Mouse (Mus musculus) forebrain, embryonic 11.5 days (tissue): ENCODE results near the gene Wrnip1. TPM values are rescaled to one million over a fixed set of nuclear protein-coding genes. Genes with fewer than 3 reads are reported as not detected.
"Not testable (repeated sequence)": the region's sequence is repeated elsewhere in the genome, so short reads cannot be mapped to it uniquely, and the experiment has no call there.

ENCODE experiments used
- ATAC-seq: fragments of 200-750 bp; cut with Nextera tagmentation; replicated peaks from 2 replicates; pipeline ENCODE4 v1.8.0; 2017; ENCODE audit warnings: moderate TSS enrichment; ENCODE audit not compliant: low FRiP score
- DNase-seq: peaks from one replicate; pipeline ENCODE4 v3.0.0-alpha.2; 2017; ENCODE audit warnings: low spot score
- H3K27ac ChIP-seq: fragments of 300-500 bp; sonication (generic); 2 replicates; pipeline ENCODE4 v1.5.1; 2014; ENCODE audit warnings: low read depth, low read length
- H3K27me3 ChIP-seq: fragments of 300-500 bp; sonication (generic); 2 replicates; pipeline ENCODE4 v1.6.1; 2014; ENCODE audit warnings: mild to moderate bottlenecking, low read length, mixed read lengths; ENCODE audit not compliant: control insufficient read depth, insufficient read depth
- H3K36me3 ChIP-seq: fragments of 300-500 bp; sonication (generic); 2 replicates; pipeline ENCODE4 v1.6.1; 2014; ENCODE audit warnings: mild to moderate bottlenecking, low read length, moderate library complexity, mixed read lengths; ENCODE audit not compliant: control insufficient read depth, insufficient read depth
- H3K4me1 ChIP-seq: fragments of 300-500 bp; sonication (generic); replicated peaks from 2 replicates; pipeline ENCODE4 v1.6.1; 2014; ENCODE audit warnings: low read length, mixed read lengths; ENCODE audit not compliant: control insufficient read depth, insufficient read depth
- H3K4me2 ChIP-seq: fragments of 300-500 bp; sonication (generic); 2 replicates; pipeline ENCODE4 v1.6.1; 2014; ENCODE audit warnings: low read depth, mild to moderate bottlenecking, low read length, moderate library complexity, mixed read lengths; ENCODE audit not compliant: severe bottlenecking
- H3K4me3 ChIP-seq: fragments of 300-500 bp; sonication (generic); 2 replicates; pipeline ENCODE4 v1.5.1; 2014; ENCODE audit warnings: low read depth, low read length
- H3K9ac ChIP-seq: fragments of 300-500 bp; sonication (generic); 2 replicates; pipeline ENCODE4 v1.6.1; 2014; ENCODE audit warnings: low read length
- H3K9me3 ChIP-seq: fragments of 300-500 bp; sonication (generic); 2 replicates; pipeline ENCODE4 v1.6.1; 2016; ENCODE audit warnings: low read length, mixed read lengths; ENCODE audit not compliant: control insufficient read depth
- WGBS: fragments of 180-500 bp; shearing (Covaris S2); extraction: QIAGEN DNeasy Blood & Tissue Kit; methylation state at CpG from one replicate; pipeline ENCODE4 v1.1.7; 2014; 5-methylcytosine and 5-hydroxymethylcytosine counted together
- polyA plus RNA-seq: library from polyadenylated mRNA; unstranded; fragments of >200 nt; fragmentation: Nextera tagmentation; extraction: Ambion mirVana; gene quantifications from 2 replicates; pipeline ENCODE4 v1.2.1, GENCODE M21; 2014

Wrnip1 gene
- polyA plus RNA-seq, 1 experiment from 2014 or later: 22.1 TPM

DNA sequence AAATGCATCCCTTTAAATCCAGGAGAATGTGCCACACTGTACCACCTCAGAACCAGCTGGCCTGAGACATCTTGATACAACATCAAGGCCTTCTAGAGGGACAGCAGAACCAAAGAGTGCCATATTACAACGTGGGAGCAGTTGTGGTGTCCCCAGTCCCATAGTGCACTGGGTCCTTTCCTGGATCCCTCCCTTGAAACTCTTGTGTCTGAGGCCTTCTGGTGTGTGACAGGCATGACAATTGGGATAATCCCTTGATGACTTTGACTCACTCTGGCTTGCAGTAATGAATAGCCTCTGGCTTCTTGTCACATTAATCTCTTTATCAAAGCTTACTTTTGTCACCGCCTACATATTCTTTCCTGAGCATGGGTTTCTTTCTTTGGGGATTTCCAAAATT lies 65.2 kb downstream of the Wrnip1 start:
- no peak overlapping the region for H3K27ac ChIP-seq
- no peaks in the 10 kb centered on the region for H3K27me3 ChIP-seq
- no peaks in the 10 kb centered on the region for H3K36me3 ChIP-seq
- H3K4me1 ChIP-seq: no peaks in the 10 kb centered on the region
- no peak for DNase-seq
- no peak for ATAC-seq
- no peak overlapping the region for H3K4me3 ChIP-seq
- 50% methylated on average over 2 of the region's 2 CpGs for WGBS
- no peak overlapping the region for H3K9ac ChIP-seq
- H3K4me2 ChIP-seq: no peak overlapping the region
- no peaks in the 10 kb centered on the region for H3K9me3 ChIP-seq

DNA sequence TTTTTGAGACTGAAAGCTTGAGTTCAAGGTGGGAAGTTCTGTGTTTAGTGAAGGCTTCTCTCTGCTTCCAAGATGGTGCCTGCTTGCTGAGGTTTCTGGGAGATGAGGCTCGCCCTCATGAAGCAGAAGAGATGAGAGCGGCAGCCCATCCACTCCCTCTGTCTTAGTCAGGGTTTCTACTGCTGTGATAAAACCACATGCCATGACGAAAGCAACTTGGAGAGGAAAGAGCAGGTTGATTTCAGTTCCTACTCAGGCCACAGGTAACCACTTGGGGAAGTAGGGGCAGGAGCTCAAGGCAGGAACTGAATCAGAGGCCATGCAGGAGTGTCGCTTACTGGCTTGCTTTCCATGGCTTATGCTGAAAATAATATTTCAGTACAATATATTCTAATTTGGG lies 66.4 kb downstream of the Wrnip1 start:
- H3K9me3 ChIP-seq, H3K27me3 ChIP-seq, ATAC-seq, H3K9ac ChIP-seq, H3K4me3 ChIP-seq, DNase-seq, H3K4me1 ChIP-seq, H3K27ac ChIP-seq, H3K4me2 ChIP-seq, H3K36me3 ChIP-seq: not testable (repeated sequence)
- WGBS: 85% methylated on average over 4 of the region's 4 CpGs

DNA sequence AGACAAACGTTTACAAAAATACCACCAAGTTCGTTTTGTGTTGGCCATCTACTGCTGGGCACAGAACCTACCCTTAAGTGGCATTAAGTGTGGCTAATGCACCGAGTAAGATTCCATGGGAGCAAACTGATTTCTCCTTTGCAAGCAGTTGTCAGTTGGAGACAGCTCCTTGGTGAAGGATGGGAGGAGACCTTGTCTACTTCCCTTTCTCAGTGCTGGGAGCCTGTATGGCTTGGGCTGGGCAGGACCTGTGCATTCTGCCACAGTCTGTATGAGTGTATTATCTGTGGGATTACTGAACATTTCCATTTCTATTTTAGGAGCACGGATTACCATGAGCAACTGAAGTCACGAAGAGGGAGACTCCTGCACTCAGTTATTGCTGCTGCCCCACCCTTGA lies 67.0 kb downstream of the Wrnip1 start:
- H3K4me2 ChIP-seq: no peak overlapping the region
- no peak overlapping the region for H3K4me3 ChIP-seq
- no peaks in the 10 kb centered on the region for H3K9me3 ChIP-seq
- H3K27ac ChIP-seq: no peak overlapping the region
- no peak overlapping the region for H3K9ac ChIP-seq
- WGBS: 79% methylated on average over 5 of the region's 5 CpGs
- no peaks in the 10 kb centered on the region for H3K4me1 ChIP-seq
- no peak for ATAC-seq
- no peaks in the 10 kb centered on the region for H3K36me3 ChIP-seq
- H3K27me3 ChIP-seq: no peaks in the 10 kb centered on the region
- no peak for DNase-seq

Other genes with a start within 250 kb of the Wrnip1 start
- 0.11 TPM in 1 of 2 replicates, not detected in the other for gene Mylk4, start 18.1 kb upstream of the Wrnip1 start, polyA plus RNA-seq
- not detected in 2 replicates for gene D930007J09Rik, start 811 bp downstream of the Wrnip1 start, polyA plus RNA-seq
- gene Serpinb1a, start 49.1 kb downstream of the Wrnip1 start, polyA plus RNA-seq: 0.68 and 1.1 TPM in 2 replicates
- gene Serpinb1c, start 96.2 kb downstream of the Wrnip1 start, polyA plus RNA-seq: not detected in 2 replicates
- gene Serpinb6b, start 163.2 kb downstream of the Wrnip1 start, polyA plus RNA-seq: 0.53 and 1.2 TPM in 2 replicates
- gene Serpinb9, start 201.2 kb downstream of the Wrnip1 start, polyA plus RNA-seq: 0.55 and 0.99 TPM in 2 replicates
- gene Serpinb9b, start 225.4 kb downstream of the Wrnip1 start, polyA plus RNA-seq: 0.15 TPM in 1 of 2 replicates, not detected in the other